Mouse (Mus musculus) granulocyte monocyte progenitor cell, adult 5-6 weeks (primary cell): Measurements from ENCODE around the gene Adipor1. TPM values are rescaled to one million over a fixed set of nuclear protein-coding genes. Genes with fewer than 3 reads are reported as not detected.
"Not testable (repeated sequence)": the region's sequence is repeated elsewhere in the genome, so short reads cannot be mapped to it uniquely, and the experiment has no call there.

Experiments
- ATAC-seq: replicated peaks from 2 replicates; pipeline ENCODE4 v1.8.0; 2016; ENCODE audit warnings: mild to moderate bottlenecking, moderate TSS enrichment, inconsistent platforms; ENCODE audit not compliant: poor library complexity, severe bottlenecking
- total RNA-seq, 2 experiments: library from RNA; stranded (forward) in 1 of 2; stranded (reverse) in 1 of 2; fragments of 200-712, 200-1000 nt in 1 of 2; fragments of >200 nt in 1 of 2; fragmentation: Nextera tagmentation in 1 of 2; gene quantifications; 2 replicates each; pipeline ENCODE4 v1.2.3; 2014 to 2017

The Adipor1 gene
- total RNA-seq, 2 experiments from 2014 or later: 53.3 to 62.4 TPM

- ATAC-seq: no peak
Observed at GRCm38 (mm10) chr1:134418414-134418975, 3.3 kb downstream of the Adipor1 start.

GRCm38 (mm10) chr1:134419176-134419575 is 4.0 kb downstream of the Adipor1 start:
- peak; percentile 8; the same call in 1 of the 2 replicates for ATAC-seq

GRCm38 (mm10) chr1:134419751-134420458 is 4.7 kb downstream of the Adipor1 start:
- ATAC-seq: peak; percentile 77

GRCm38 (mm10) chr1:134423911-134424310 is 8.7 kb downstream of the Adipor1 start:
- no peak for ATAC-seq

GRCm38 (mm10) chr1:134426289-134426688 is 11.1 kb downstream of the Adipor1 start:
- ATAC-seq: no peak

GRCm38 (mm10) chr1:134433002-134433401 is 17.8 kb downstream of the Adipor1 start:
- ATAC-seq: no peak

- no peak for ATAC-seq
Observed at GRCm38 (mm10) chr1:134433473-134433872, 18.3 kb downstream of the Adipor1 start.

GRCm38 (mm10) chr1:134435414-134435813 is 20.2 kb downstream of the Adipor1 start:
- ATAC-seq: peak; percentile 90

GRCm38 (mm10) chr1:134440437-134440836 is 25.3 kb downstream of the Adipor1 start:
- no peak for ATAC-seq

- ATAC-seq: not testable (repeated sequence)
Observed at GRCm38 (mm10) chr1:134441737-134442136, 26.6 kb downstream of the Adipor1 start.

- no peak for ATAC-seq
Observed at GRCm38 (mm10) chr1:134442394-134442793, 27.2 kb downstream of the Adipor1 start.

GRCm38 (mm10) chr1:134443288-134443687 is 28.1 kb downstream of the Adipor1 start:
- ATAC-seq: not testable (repeated sequence)

- ATAC-seq: no peak
Observed at GRCm38 (mm10) chr1:134445418-134445817, 30.2 kb downstream of the Adipor1 start.

- ATAC-seq: not testable (repeated sequence)
Observed at GRCm38 (mm10) chr1:134448537-134448936, 33.4 kb downstream of the Adipor1 start.

GRCm38 (mm10) chr1:134450201-134450600 is 35.0 kb downstream of the Adipor1 start:
- ATAC-seq: no peak

GRCm38 (mm10) chr1:134450986-134451385 is 35.8 kb downstream of the Adipor1 start:
- ATAC-seq: peak; percentile 53

GRCm38 (mm10) chr1:134454904-134455824 is 40.0 kb downstream of the Adipor1 start, which contains the start of gene Klhl12:
Klhl12 (plus strand) TSS chr1:134455531.
- peak; percentile 75 for ATAC-seq

GRCm38 (mm10) chr1:134456060-134456459 is 40.9 kb downstream of the Adipor1 start:
- no peak for ATAC-seq

- peak; percentile 72 for ATAC-seq
Observed at GRCm38 (mm10) chr1:134458139-134458727, 43.1 kb downstream of the Adipor1 start.
